Mouse (Mus musculus): ENCODE results near the gene Acr.

Acr gene

DNA sequence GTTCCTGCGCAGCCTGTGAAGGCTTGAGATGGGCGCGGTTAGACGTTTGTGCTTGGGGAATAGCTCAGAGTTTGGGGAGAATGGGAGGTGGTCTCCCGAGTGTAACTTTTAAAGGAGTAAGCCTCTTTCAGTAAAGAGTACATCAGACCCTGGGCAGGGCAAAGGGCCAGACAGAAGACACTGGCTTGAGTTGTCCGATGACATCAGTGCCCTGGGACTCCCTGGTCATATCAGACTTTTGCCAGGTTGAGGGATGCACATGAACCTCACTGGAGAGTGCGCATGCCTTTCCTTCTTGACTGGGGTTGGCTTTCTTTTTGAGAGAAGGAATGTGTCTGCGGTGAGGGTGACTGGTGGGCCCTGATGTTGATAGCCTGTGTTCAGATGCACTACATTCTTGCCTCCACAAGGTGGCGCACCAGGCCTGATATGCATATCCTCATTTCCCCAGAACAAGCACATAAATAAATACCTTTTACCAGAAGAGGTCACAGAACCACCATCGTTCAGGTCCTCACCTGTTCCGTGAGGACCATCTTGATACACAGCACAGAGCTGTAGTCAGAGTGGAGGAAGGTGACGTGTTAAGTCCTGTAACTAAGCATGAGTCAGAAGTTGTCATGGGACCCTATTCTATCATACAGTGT, 54.3 kb downstream of the Acr start:
- DNase-seq (ENCODE audit: low read depth), result peak; percentile 21

DNA sequence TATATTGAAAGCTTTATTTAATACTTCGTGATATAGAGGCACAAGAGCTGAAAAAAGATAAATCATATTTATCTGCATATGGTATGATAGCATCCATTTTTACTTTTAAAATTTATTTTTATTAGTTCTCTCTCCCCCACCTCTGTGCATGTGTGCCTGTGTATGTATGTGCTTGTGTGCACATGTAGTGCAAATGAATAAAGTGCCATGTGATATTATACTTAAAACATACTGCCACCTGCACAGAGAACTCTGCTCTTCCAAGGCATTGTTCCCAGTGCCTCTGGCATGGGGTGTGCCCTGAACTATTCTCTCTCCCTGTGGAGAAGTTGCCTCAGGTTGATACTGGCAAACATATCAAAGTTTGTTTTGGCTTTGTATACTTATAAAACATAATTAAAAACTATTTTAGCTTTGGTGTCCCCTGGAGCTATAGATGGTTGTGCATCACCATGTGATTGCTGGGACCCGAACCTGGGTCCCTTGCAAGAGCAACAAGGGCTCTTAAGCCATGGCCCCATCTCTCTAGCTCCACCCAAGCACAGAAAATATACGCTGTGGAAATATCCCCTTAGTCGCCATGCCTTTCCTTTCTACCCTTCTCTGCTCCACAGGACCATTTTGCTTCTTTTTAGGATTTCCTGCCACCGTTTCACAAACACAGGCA, 55.0 kb downstream of the Acr start:
- DNase-seq (ENCODE audit: low read depth), result no peak

DNA sequence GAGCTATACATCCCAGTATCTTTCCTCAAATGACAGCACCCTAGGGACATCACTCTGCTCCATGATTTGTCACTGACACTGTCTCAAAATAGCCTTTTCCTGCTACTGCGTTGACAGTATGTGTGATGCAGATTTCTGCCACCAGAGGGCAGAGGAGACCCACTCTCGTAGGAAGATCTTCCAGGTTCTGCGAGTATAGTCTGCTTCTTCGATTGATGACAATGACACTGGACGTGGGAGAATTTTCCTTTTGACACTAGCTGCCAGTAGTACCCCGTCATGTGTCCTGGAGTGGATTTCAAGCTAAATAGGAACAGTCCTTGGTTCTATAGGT, 55.5 kb downstream of the Acr start:
- DNase-seq (ENCODE audit: low read depth), result peak; percentile 52
